Mouse (Mus musculus) gastrocnemius, postnatal 14 days (tissue): ENCODE results near the gene Cflar. TPM values are rescaled to one million over a fixed set of nuclear protein-coding genes. Genes with fewer than 3 reads are reported as not detected.
"Not testable (repeated sequence)": the region's sequence is repeated elsewhere in the genome, so short reads cannot be mapped to it uniquely, and the experiment has no call there.

Source experiments
- DNase-seq: peaks from one replicate; pipeline ENCODE4 v3.0.0; 2021; ENCODE audit warnings: mixed read lengths
- intact Hi-C: fragments of 180-260 bp; cut with DNase I; formaldehyde crosslinking; loops from one replicate; pipeline ENCODE4 v1.15.1; 2025; ENCODE audit warnings: low total_unique reads
- total RNA-seq, 2 experiments: library from RNA; stranded (reverse); gene quantifications; 2 replicates each; pipeline ENCODE4 v1.2.3; 2021

Gene Cflar
- total RNA-seq, 2 experiments from 2014 or later: 32.9 to 43.5 TPM

DNA sequence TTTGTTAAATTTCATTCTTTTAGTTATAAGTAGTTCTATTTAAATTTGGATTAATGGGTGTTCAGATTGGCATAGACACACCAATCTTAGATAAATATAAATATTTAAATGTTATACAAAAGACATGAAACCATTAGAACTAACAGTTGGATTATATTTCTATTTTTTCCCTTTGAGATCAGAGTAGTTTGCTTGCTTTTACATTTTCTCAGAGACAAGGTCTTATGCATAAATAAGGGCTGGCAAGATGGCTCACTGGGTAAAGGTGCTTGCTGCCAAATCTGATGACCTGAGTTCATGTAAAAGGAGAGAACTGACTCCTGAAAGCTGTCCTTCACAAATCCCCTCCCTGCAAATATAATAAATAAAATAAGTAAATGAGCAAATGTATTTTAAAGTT, 13.8 kb downstream of the Cflar start:
- intact Hi-C loops: no loop called here
- DNase-seq: no peak

DNA sequence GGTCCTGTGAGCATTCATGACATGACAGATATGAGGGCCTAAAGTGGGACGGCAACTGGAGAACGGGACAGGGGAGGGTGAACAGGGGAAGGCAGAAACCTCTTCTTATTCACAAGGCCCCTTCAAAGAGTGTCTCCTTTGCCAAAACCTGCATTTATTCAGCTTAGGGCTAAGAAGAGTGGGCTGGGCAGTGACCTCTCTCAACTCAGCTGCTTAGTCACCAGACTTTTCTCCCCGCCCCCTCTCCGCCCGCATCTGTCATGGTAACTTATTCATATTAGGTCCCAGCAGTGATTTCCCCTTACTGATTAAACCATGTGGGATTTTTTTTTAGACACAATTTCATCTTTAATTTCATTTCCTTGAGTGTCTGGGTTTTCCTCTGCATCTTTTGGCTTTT, 14.5 kb downstream of the Cflar start:
- intact Hi-C loops: no loop called here
- DNase-seq: no peak

DNA sequence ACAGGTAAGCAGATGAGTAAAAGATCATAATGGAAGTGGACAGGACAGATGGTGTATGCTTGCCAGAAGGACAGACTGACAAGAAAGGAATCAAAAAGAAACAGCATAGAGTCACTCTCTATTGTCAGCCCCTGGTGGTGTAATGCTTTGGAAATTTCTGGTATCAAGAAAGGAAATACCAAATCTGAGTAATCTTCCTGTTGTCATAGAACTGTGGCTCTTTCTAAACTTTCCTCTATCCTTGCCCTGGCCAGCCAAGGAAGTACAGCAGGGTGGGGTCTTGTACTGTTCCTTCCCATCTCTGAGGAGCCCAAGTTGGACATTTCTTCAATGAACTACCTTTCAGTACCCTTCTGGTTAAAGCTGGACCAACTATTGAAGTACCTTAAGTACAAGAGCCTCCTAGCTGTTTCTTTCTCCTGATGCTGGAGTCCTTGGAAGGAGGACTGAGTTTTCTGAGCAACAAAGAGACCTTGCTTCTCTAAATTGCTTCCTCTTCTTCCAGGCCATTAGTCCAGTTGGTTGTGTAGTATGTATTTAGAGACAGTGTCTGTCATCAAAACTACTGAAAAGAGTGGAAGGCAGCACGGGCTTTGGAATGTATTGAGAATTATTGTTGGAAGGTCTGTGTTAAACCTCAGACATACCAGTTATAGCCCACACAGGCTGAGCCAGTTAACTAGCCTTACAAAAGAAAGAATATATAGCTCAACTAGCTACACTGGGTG, 15.9 kb downstream of the Cflar start:
- intact Hi-C loops: no loop called here
- no peak for DNase-seq

DNA sequence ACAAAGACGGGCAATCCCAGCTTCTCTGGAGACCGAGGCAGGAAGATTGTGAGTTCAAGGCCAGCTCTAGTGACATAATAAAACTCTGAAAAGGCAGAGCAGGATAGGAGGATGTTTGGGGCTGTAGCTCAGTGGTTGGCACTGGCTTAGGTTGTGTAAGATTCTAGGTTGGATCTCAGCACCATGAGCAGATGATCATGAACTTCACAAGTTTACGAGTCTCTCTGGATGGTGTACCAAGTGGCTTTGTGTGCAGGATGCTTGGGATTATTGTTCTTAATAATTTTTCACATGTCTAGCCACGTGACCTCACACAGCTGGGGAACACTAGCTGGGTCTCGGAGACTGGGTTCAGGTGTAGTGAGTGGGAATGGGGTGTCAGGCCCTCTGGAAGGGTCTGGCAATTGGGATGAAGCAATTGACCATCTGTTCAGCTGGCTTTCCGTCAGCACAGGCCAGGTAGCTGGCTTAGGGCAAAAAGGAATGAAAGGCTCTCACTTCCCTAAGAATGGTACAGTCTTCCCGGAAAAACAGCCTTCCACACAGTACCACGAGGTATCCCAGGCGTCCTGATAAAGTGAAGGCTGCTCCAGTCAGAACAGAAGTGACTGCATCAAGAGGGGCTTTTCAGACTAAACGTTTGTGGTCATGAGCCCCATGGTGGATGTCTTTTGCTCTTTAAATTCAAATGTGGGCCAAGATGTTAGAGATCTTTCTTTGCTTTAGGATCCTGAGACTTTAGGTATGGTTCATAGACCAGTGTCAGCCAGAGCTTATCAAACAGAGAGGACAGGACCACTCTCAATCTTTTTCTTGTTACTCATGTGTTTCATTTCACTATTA, 16.7 kb downstream of the Cflar start:
- intact Hi-C loops: no loop called here
- DNase-seq: no peak

DNA sequence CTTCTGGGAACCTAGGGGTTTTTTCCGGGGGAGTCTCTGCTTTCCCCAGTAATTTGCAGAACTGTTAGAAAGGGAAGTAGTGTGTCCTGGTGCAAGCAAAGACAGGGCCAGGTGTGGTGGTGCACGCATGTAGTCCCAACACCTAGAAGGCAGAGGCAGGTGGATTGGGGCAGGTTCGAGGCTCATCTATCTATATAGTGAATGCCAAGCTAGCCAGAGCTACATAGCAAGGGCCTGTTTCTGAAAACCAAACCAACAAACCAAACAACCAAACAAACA, 17.2 kb downstream of the Cflar start:
- DNase-seq: no peak
- intact Hi-C loops: no loop called here

DNA sequence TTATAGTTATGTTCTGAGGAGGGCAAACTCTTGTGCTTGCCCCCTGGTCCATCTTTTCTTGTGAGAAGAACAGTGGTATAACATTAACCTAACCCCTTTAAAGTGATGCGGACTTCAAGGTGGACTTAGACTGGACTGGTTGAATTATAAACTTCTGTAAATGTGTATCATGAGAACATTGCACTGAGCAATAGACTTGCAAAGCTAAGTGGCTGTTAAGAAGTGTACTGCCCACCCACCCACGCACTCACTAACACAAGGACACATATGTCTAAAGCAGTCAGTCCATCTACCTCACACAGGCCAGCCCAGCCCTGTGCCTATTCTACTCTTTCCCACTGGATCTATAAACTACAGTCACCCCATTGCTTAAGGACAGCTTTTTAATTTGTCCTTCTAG, 22.3 kb downstream of the Cflar start:
- intact Hi-C loops: no loop called here
- no peak for DNase-seq

DNA sequence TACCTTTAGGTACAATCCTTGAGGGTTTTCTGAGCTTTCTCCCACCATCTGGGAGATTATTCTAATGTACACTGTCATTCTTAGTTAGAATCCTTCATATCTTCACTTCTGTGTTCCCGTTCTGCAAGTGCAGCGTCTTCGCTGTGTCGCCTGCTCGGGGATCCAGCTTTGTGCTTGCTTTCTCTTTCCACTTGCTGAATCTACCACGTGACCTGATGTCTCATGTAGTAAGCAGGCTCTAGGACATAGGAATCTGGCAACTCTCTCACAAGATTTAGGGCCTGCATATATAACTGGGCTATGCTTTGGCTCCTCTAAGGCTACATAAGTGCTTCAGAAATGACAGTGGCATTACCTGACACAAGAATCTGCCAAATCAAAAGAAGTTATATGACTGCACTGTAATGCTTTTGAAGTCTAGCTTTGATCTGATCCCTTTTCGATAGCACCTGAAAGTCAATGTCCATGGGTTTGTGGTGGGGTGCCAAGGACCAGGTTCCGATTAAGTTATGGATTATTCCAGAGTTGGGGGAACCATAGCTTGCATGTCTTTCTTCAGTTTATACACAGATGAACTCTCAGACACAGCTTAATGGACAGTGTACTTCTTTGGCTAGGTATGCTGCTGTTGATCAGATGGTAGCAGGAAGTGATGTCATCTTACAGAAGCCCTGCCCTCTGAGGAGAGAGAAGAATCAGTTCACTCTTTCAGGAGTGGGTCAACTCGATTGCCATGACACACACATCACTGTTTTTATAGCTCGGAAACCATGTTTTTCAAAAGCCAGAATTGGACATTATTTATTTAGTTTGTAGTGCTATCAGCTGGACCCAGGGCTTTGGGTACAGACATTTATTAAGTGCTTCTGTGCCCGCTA, 23.0 kb downstream of the Cflar start:
- intact Hi-C loops: no loop called here
- DNase-seq: no peak

DNA sequence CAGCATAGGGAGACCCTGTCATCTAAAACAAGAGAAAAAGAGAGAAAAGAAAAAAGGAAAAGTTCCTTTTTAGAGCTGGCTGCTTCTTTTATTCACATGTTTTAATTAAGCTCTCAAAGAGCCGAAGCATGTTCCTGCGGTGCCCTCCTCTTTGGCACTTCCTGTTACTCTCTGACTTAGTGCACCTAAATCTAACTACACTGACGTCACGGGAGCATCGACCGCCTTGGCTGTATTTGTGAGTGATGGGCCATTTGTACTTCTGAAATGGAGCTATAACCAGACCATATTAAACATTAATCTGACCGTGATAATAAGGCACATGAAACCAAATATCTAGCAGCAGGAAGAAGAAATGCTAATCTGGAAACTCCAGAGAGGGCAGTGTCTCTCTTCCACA, 24.7 kb downstream of the Cflar start:
- intact Hi-C loops: no loop called here
- no peak for DNase-seq

DNA sequence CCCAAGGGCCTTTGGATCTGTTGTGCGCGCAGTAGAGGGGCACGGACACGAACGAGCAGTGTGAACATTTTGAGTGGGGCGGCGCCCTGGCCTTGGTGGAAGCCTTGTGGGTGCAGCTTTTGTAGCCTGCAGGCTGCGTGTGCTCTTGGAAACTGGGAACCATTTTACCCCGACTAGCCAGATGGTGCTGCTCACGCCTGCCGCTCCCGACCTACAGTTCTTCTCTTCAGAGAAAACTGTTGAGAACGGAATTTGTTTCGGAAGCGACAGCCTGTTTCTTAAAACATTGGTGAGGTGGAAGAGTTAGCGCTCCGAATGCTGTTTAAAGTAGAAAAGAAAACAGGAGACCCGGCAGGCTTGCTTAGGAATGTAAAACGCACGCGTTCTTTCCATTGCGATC, 25.7 kb downstream of the Cflar start:
- intact Hi-C loops: no loop called here
- no peak for DNase-seq

DNA sequence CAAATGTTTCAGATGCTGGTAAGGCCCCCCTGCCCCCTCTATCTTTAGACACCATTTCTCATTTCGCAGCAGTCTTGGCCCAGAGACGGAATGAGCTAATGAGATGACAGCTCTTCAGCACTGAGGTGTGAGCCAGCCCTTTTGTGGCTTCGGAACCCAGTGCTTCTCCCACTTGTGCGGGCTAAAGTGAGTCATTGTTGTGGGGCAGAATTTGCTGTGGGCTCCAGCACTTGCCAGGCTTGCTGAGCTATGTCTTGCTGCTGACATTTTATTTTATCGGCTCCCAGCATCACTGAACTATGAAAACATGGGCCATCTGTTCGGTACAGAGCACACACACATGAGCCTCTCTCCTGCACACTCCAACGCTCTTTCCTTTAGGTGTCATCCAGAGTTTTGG, 28.2 kb downstream of the Cflar start:
- intact Hi-C loops: no loop called here
- DNase-seq: no peak

DNA sequence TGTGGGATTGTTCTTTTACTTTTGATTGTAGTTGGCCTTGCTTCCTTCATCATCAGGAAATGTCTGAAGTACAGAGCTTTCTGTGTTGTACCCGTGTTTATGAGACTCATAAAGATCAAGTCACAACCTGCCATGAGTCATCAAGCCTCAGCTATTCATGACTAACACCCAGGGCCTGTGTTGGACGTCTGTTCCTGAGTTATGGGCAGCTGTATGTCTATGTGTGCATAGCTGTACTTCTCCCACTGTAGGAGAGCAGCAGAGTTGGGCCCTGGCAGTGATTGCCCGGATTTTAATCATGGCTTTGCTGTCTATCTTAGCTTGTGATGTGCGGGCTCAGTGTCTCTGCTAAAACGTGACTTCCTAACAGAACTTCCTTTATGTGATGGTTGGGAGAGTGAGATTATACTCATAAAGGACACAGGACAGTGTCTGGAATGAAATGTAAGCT, 31.3 kb downstream of the Cflar start:
- intact Hi-C loops: no loop called here
- no peak for DNase-seq

DNA sequence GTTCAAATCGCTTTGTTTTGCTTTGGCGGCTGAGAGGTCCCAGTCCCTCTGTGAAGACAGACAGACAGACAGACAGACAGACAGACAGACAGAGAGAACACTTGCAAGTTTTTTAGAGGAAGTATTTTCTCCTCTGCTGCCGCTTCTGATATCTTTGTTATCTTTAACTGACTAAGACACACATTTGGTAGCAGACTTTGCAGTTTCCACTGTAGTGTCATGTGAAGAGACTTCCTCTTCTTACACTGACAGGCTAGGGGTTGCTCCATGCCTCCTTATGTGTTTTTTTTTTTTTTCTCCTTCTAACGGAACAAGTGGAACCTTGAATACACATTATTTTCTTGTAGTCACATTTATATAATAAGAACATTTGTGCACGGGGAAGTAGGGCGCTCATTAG, 31.9 kb downstream of the Cflar start:
- intact Hi-C loops: no loop called here
- DNase-seq: no peak

DNA sequence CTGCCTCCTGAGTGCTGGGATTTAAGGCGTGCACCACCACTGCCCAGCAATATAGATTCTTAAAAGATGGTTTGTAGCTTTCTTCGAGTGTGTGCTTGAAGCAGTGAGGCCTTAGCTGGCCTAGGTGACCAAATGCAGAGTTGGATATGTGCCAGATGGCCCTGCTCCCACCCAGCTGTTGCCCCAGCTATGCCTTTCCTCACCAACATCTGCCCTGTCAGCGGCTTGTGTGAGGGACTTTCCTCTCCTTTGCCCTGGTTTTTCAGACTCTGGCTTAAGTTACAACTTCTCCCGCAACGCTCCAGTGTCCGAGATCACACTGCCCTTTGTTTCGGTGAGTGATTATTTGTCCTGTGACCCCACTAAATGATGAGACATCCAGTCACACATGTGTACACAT, 33.3 kb downstream of the Cflar start:
- peak; percentile 38 for DNase-seq
- intact Hi-C loops: no loop called here

DNA sequence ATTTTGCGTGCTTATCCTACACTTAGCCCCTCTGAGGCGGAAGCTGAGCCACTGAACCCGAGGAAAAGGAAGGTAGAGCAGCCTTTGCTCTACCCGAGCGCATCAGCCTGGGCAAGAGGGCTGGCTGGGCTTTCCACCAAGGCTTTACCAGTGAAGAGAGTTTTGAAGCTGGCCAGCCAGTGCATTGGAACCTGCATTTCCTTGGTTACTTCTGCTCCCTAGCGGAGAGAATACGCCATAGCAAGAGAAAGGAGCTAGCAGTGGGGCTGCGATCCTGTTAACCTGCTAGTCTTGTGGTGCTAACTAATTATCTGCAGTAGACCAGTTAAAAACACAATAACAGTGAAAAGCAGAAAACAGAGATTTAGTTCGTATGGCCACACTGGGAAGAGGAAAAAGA, 35.6 kb downstream of the Cflar start:
- peak; percentile 37 for DNase-seq
- intact Hi-C loops: no loop called here

DNA sequence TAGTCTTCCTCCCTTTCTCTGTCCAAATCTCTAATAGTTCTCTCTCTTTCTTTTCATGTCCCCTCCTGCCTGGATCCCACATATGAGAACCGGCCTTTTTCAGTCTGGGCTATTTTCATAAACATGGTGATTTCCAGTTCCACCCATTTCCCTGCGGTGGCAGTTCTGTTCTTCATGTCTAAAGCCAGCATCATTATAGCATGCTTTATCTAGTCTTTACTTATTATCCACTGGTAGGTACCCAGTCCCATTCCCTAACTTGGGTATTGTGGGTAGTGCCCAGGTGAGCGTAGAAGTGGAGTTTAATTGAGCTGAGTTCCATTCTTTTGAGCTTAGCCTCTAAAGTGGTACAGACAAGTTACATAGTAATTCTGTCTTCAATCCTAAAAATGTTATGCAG, 48.1 kb downstream of the Cflar start:
- intact Hi-C loops: no loop called here

DNA sequence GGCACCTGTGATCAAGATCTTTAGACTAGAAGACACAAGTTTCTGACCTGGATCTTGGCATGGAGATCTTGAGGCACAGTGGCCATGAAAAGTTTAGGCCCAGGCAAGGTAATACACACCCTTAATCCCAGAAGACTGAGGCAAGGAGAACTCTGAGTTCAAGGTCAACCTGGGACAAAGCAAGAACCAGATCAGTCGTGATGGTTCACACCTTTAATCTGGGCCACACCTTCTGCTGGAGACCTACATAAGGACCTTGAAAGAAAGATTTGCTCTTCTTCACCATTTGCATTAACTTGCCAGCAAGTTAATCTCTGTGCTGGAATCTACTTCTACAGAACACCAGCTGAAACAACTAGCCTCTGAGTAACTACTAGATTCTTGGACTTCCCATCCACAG, 49.3 kb downstream of the Cflar start:
- intact Hi-C loops: no loop called here
- DNase-seq: no peak

More for the DNA sequence above, 48.1 kb downstream of the Cflar start:
- no peak for DNase-seq

DNA sequence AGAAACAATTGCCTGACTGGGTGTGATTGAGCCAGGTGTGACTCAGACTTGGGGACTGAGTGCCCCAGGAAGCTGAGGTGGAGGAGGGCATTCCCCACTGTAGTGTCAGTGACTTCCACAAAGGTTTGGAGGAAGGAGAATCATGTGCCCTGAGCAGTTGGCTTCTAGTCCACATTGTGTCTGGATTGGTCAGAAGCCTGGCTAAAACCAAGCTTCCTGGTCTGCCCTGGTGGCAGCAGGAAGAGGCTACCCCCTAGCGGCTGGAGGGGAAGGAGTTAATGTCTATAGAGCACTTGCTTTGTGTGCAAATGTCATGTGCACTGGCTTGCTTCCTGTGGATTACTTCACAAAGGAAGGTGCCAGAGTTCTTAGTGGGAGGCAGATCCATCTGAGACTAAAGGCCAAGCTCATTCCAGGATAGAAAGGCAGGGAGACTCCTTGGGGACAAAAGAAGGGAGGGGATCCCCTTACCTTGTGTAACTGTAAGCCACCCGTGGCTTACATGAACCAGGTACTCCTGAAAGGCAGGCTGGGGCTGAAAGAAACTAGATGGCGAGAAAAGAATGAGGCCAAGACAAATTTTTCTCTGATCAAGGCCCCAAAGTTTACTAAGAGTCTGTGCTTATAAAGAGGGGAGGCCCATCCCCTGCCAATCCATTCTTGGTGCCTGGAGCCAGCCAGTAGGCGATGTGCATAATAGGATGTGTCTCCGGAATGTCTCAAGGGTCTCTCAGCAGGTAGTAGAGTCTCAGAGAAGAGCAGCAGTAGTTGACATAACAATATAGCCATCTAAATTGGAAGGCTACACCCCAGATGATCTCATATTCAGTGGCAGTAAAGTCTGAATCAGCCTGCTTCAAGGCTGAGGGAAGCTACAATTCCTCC, 50.3 kb downstream of the Cflar start:
- DNase-seq: peak; percentile 19
- intact Hi-C loops: not testable (repeated sequence)

DNA sequence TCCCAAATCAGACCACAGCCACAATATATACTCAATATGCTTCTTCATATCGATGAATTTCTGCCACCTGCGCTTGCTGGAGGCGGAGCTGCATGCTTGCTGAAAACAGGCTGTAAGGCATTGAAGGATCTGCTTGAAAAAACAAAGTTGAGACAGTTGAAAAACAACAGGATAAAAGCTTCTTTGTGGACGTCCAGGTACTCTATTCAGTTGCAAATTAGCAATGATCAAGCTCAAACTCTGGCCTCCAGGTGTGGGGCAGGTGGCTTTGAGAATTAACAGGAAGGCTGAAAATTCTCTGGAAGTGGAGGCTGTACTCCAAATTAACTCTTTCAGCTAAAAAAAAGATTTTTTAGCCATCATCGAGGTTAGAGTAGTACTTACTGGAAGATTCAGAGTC, 51.3 kb downstream of the Cflar start:
- intact Hi-C loops: no loop called here
- no peak for DNase-seq

DNA sequence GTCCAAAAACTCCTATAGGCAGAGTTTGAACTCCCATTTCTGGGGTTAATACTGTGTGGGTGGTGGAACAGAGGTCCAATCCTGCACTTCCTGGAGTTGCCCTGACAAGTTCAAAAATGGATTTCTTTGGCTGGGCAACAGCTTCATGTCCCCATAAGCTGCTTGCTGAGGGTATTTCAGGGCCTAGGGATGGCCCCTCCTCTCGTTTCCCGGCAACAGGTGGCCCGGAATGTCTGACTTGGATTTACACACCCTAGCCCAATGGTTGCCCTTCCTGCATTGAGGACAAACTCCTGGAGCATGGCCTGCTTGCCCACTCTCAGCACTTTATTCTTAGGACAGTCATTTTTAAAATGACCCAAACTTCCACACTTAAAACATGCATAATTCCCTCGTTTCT, 55.1 kb downstream of the Cflar start:
- intact Hi-C loops, DNase-seq: not testable (repeated sequence)
